In the genomic region with DNA sequence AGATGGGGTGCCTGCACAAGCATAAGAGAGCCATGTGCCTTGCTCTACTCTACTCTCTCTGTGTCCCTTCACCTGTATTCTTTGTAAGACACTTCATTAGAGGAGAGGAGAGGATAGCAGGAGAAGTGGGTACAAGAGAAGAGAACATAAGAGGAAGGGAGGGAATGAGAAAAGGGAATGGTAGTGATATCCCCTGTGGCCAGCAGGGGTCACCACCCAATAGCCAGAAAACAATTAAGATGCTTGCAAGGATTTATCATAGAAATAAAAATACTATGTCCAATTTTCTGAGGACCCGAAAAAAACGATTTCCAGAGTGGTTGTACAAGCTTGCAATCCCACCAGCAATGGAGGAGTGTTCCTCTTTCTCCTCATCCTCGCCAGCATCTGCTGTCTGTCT, we compare ENCODE assay signal across 1 mouse cellular context.
TF ChIP-seq lines count a peak whose summit lies in the region.

No protein-coding gene starts in this region.

TF ChIP-seq in MEL, 35 proteins besides CTCF, POLR2A, EP300 and RAD21 (continued from another document):
- TF ChIP-seq ZC3H11A (IDR thresholded peaks at IDR 0.05; ENCODE audit: low read depth, low read length), result peak; percentile 81
- no peak for TF ChIP-seq JUND (IDR thresholded peaks at IDR 0.05; ENCODE audit: low read depth, low read length)
- TF ChIP-seq RCOR1 (IDR thresholded peaks at IDR 0.05; ENCODE audit: low read depth, low read length), result 0 out of 2 replicates have a peak, but pooled peaks have one; percentile 15
